Mouse (Mus musculus) gastrocnemius, postnatal 25 days (tissue): ENCODE measurements around the gene Cnn3. TPM values are rescaled to one million over a fixed set of nuclear protein-coding genes. Genes with fewer than 3 reads are reported as not detected.

Source experiments
- DNase-seq: peaks from one replicate; pipeline ENCODE4 v3.0.0; 2022
- total RNA-seq, 2 experiments: library from RNA; stranded (reverse); gene quantifications; 1 replicate in 1 of 2; 2 replicates in 1 of 2; pipeline ENCODE4 v1.2.3; 2021

The Cnn3 gene
- total RNA-seq, 2 experiments from 2014 or later: 28.0 to 29.2 TPM

DNA sequence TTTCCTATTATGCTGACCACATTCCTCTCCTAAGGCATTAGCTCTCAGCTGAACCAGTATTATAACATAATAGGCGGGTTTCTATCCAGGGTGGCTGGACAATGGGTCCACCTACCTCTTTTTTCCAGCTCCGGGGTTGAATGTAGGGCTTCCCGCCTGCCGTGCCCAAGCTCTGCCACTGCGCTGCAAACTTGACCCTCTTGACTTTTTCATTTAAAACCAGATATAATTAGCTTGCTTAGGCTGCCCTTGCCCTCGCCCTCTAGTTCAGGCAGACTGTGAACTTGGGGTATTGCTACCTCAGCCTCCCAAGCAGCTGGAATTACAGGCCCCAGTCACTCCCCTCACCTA, 8.1 kb upstream of the Cnn3 start:
- DNase-seq: no peak

DNA sequence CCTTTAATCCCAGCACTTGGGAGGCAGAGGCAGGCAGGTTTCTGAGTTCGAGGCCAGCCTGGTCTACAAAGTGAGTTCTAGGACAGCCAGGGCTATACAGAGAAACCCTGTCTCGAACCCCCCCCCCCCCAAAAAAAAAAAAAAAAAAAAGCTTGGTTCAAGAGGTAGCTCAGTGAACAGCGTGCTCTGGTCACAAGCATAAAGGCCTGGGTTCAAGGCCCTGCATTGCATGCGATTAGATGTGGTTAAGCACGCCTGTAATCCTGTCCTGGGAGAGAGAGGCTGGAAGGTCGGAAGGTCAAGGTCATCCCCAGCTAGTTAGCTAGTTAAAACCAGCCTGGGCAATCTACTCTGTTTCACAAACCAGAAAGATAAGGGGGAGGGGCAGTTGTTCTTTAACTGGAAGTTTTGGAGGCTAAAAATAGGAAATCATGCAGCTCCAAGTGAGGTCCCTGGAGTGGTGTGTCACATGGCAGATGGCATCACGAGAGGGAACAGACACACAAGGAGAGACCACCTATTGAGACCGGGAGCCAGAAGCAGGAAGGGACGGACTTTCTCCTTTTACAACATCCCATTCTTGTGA, 7.4 kb upstream of the Cnn3 start:
- DNase-seq: no peak

DNA sequence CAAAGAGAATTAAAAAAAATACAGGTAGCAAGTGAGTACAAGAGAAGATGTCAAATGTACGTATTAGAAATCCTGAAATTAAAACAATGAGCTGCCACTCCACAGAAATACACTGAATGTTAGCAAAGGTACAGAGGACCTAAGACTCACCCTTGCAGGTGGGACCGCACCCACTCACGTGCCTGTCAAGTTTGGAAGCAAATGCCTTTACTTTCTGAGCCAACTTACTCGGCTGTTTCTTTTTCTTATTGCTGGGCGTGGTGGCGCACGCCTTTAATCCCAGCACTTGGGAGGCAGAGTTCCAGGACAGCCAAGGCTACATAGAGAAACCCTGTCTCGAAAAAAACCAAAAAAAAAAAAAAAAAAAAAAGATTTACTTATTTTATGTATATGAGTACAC, 3.9 kb upstream of the Cnn3 start:
- no peak for DNase-seq

DNA sequence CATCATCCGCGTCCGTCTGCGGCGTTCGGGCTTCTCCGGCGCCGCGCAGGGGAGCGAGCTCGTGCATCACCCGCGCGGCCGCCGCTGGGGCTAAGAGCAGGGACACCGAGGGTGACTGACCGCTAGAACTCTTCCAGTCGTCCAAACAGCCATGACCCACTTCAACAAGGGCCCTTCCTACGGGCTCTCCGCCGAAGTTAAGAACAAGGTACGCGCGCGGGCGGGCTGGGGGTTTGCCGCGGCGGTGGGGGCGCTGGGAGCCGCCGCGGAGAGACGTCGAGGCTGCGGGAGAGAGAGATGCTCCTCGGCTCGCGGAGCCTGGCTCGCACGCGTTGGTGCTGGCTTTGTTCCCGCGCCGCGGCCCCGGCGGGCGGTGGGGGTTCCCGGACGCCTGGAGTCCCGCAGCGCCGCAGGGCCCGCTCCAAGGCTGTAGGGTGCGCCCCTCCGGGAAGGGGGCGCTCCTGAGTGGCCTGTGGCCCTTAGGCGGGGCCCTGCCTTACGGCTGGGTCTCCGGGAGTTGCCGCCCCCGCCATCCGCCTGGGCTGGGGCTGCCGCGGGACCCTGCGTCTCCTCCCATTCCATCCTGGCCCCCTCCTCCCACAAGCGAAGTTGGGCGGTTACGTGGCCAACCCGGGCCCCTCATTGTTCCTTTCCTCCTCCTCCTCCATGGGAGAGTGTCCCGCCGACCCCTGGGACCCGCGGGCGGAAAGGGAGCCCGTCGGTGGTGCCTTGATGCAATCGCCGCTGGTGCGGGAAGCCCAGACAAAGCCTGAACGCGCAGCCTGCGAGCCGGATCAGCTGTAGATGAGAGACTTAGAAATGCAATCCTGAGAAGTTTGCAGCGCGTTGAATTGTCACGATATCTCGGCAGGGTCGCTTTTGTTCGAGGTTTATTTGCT, 573 bp downstream of the Cnn3 start:
- DNase-seq: peak; percentile 80

DNA sequence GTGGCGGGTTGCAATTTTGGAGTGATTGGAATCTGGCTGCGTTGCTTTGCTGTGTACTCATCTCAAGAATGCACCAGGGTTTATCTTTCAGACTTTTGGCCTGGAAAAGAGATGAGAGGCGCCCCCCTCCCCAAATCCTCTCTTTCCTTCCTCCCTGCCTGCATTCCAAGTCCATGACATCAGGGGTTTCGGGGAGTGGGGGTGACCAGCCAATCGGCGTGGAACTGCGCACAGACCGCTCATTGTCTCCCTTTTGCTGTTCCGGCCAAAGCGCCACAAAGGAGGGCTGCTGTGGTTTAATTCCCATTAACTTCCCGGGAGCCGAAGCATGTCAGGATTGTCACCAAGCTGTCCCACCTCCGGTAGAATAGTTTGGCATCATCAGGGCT, 1.2 kb downstream of the Cnn3 start:
- peak; percentile 68 for DNase-seq

DNA sequence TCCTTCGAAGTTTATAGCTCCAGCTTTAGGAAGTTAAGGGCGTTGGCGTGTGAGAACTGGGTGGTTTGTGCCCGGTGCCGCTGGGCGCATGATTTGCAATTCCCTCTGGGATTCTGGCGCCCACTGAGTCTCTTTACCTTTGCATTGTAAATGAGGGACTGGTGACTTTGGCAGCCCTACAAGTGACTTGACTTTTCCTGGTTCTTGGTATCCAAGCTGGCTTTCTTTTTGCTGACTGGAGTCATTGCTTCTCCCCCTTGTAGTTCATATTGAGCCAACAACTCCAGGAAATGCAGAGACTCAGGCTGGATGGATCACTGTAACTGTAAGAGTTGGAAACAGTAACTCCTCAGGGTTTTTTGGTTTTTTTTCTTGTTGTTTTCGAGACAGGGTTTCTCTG, 1.9 kb downstream of the Cnn3 start:
- DNase-seq: no peak

DNA sequence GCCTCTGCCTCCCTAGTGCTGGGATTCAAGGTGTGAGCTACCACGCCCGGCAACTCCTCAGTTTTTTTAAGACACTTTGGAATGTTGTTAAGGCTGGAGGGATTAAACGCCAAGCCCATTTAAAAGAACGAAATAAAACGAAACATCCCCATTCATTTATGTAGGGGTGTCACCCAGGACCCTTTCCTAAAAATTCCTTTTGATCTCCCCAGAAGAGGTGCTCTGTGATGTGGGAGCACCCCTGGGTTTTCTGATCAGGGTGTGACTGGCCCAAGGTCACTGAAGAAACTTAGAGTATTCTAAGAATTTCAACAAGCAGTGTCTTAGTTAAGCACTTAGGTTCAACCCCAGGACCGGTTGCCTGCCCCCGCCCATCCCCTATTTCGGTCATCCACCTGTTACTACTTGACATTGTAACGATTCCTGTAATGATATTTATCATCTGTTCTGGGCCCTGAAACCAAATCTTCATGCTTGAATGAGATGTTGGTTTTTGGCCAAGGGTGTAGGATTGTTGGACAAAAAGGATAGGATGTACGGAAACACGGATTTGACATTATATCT, 2.5 kb downstream of the Cnn3 start:
- no peak for DNase-seq

DNA sequence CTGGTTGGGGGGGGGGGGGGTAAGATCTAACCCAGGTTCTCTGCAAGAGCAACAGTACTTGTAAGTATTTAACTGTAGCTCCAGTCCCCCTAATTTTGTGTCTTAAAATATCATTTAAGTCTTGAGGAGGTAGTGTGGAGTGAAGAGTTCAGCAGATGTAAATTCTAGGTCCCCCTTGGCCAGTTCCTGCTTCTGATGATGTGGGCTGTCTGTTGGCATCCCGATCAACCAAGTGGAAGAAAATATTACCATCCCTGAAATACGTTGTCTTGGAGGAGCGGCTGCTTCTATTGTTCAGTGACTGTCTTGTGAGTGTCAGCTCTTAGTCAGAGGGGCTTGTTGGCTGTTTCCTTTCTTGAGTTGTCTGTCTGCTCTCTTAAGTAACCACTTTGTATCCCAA, 3.2 kb downstream of the Cnn3 start:
- no peak for DNase-seq

DNA sequence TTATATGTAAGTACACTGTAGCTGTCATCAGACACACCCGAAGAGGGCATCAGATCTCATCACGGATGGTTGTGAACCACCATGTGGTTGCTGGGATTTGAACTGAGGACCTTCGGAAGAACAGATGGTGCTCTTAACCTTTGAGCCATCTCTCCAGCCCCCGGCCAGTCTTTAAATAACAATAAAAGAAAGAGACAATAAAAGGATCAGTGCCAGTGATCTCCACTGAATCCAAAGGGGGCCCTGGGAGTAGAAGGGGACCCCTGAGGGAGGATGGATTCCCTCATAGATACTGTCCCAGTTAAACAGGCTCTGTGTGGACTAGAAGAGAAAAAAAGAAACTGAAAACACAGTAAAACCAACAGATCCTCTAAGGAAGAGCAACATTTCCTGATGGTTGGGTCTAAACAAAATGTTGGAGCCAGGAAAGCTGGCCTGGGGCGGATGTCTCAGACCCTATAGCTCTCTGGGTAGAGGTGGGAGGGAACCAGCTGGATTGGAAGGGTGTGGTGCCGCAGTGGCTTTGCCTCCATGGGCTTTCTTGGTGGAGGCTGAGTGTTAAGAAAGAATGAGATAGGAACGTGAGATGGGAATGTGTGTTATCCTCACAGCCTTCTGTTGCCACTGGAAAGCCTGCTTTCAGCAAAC, 4.1 kb downstream of the Cnn3 start:
- no peak for DNase-seq

DNA sequence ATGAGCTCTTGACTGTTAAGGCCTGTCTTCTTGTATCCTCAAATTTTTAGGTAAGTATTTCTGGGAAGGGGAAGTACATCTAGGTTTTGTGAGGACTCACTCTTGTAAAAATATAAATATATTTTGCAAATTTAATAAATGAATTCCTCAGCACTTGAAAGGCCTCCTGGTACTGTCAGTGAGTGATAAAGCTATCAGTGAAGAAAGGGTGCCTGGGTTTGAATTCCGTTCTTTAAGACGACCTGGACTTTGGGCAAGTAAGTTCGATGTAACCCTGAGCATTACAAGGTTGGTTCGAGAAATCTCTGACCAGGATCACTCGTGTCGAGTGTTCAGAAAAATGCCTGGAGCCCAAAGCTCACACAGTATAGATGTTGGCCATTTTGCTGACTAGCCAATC, 7.1 kb downstream of the Cnn3 start:
- DNase-seq: no peak

DNA sequence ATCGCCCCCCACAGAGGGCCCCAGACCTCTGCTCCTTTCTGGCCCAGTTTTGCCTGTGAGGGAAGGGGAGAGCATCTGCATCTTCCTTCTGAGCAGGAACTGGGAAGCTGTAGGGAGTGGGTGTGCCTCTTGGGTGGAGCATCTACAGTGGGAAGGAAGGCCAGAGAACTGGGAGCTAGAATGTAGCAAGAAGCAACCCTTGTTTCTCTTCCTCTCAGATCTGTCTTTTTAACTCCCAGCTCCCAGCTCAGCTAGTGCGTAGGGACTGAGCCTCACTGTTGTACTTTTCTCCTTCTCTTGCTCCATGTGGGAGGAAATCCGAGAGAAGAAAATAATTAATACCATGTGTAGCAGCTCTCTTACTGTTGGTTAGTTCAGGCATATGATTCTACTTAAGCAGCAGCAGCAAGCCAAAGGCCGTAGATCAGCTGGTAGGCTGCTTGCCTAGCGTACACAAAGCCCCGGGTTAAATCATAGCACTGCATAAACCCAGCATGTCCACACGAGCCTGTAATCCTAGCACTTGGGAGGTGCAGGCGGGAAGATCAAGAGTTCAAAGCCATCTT, 7.8 kb downstream of the Cnn3 start:
- peak; percentile 22 for DNase-seq

DNA sequence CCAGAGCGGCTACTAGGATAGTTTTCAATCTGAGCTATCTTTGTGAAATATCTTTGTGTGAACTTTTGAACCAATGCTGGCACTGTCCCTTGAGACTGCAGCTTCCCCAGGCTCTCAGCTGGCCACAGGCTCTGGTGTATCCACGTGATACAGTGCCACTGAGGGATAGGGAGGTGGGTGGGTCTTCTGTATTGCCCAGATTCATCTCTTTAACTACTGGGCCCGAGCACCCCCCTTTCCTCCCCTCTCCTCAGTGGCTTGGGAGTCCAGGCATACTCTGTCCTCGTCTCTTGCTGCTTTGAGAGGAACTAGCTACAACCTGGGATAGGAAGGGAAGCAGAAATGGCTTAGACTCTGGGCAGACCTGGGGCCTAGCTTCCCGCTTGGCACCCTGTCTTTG, 9.0 kb downstream of the Cnn3 start:
- DNase-seq: no peak

DNA sequence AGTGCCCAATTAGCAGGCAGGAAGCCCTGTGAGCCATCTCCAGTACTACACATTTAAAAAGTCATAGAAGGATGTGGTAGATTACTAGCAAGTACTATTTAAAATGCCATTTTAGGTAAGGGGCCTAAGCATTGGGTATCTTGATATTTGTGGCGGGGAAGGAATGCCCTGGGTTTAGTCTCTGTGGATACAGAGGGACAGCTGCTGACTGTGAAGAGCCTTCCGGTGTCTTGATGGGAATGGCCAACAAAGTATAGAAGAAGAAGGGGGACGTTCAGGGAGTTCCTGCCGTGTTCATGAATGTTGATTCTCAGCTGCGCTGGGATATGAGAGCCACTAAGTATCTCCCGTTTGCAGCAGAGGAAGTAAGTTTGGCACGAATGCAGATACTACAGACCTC, 10.8 kb downstream of the Cnn3 start:
- no peak for DNase-seq

DNA sequence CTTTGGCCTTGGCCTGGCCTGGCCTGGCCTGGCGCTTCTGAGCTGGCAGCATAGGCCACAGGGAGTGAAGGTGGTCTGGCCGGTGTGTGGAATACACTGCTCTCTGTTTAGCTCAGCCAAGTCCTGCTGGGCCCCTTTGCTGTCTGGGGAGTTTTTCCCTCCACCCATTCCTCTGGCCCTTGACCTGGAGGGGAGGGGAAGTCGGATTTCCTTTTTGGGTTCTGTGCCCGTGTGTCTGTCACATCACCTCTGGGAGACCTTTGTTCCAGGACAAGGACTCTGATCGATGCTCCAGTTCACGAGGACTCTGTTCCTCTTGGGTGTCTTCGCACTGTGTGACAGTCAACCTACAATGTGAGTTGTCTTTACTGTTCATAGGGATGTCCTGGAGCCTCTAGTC, 11.7 kb downstream of the Cnn3 start:
- no peak for DNase-seq

DNA sequence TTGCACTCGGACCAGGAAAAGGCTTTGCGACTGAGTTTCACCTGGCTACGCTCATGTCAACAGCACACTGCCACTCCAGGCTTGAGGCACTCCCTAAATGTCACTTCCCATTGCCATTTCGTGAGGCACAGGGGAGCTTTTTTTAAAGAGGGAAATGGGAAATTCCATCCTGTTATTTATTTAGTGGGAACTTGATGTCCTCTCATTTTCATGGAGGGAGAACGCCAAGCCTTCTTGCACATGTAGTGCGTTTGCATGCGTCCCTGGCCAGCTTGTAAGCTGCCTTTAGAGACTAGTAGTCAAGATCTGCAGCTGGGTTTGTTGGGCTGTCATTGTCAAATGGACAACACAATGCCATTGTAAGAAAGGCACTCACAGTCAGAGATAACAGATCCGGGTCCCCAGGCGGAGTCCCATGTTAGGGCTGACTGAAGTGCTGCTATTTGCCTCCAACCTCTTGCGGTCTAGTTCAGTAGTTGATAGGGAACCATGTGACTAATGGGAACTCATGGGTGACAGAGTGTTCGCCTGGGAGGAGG, 13.4 kb downstream of the Cnn3 start:
- DNase-seq: no peak

DNA sequence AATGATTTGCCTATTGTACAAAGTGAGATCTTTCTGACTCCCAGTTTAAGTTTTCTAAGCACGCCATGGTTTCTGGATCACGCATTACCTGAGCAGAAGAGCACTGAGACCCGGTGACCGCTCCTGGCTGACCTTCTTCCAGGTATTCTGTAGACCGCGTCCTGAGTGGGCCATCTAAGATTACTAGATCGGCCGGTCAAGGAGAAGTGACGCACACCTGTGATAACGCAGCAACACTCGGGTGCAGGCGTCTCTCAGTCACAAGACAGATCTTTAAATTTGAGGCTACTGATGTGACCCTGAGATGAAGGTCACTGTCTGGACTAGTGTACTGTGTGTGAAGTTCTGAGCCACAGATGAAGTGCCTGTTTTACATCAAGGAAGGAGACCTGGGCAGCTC, 15.2 kb downstream of the Cnn3 start:
- no peak for DNase-seq

DNA sequence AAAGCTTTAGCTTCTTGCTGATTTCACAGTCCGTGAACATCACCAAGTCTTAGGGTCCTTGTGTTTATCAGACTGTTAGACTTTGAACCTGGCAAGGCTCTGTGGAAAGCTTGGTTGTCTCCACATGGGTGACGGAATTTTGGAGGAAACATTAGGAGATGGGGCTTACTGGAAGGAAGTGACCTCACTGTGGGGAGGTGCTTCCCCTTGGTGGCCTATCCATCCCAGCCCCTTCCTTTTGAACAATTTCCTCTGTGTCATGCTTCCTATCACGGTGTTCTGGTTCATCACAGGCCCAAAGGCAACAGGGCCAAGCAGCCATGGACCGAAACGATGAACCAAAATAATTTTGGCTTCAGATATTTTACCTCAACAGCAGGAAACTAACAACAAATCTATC, 16.0 kb downstream of the Cnn3 start:
- DNase-seq: no peak

DNA sequence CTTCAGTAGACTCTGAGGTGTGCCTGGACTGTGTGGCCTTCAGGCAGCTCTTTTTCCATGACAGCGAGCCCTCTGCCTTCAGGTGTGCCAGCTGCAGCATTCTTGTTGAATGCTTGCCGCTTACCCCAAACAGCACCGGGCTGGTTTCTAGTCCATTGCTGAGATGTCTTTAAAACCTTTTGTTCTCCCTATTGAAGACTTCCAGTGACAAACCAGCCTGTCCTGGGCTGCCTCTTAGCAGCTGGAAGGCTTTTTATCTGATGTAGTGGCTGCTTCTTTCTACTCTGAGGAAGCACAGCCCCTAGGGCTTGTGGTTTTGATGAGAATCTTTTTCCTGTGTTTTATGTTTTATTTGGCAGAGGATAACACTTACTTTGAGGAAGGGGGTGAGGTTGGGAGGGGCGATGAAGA, 17.6 kb downstream of the Cnn3 start:
- no peak for DNase-seq

DNA sequence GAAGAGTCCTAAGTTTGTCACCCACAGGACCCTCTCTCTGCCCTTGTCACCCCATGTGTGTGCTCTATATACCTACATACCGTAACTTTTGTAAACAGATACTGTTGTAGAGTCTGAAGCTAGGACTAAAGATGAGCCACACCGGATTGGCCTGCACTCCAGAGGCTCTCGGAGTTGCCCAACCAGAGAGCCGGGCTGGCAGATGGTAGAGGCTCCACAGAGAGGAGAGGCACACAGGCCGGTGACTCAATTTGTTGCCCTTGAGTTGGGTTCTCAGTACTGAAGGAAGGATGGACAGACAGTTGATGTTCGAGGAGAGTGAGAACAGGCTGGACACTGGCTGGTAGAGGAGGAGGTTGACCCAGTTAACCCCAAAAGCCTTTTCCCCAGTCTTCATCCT, 18.1 kb downstream of the Cnn3 start:
- no peak for DNase-seq

DNA sequence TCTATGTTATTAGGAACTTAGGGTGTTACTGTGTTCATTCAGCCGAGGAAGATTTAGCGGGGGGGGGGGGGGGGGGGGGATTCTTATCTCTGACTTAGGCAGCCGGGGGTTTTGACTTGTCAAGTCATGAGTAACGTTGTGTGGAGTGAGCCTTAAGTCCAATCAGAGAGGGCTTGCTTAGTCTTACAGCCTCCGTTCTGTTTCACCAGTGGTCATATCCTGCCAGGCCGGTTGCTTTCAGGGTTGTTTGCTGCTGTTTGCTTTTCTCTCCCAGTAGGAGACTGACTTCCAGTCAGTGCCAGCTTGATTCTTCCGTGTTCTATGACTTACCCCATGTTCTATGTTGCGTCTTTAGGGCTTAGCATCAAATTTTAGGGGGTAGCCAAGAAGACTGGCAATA, 20.2 kb downstream of the Cnn3 start:
- no peak for DNase-seq

DNA sequence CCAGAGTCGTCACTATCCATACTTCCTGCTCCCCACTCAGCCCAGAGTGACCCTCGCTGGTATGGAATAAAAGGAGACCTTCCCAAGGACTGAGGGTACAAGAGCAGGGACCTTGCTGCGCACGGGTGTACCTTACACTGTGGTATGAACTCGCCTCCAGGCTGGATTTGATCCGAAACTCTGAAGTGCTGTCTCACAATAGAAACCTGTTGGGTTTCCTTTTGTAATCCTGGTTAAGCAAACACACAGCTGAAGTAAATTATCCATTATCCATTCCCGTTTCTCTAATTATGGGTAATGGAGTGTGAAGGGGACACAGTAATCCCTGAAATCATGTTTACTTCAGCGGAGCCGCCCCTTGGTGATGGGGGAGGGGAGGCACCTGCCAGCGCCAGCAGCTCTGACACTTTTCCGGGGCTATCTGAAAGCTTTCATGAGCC, 21.8 kb downstream of the Cnn3 start:
- DNase-seq: no peak

DNA sequence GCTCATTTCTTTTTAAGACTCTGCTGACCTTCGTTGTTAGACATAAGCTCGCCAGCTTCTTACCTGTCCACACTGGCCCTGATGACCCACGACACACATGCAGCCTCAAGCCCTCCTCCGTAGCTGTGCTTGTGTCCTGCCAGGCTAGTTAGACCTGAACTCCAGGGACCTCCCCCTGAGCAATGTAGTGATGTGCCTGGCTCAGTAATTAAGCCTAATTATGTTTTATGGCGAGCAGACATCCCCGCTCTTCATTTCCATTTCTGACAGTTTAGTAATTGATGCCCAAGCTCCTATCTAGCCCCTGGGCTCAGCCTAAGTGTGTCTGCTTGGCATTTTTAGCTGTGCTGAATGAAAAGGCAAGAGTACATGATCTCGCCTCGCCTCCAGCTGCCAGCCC, 22.3 kb downstream of the Cnn3 start:
- no peak for DNase-seq

DNA sequence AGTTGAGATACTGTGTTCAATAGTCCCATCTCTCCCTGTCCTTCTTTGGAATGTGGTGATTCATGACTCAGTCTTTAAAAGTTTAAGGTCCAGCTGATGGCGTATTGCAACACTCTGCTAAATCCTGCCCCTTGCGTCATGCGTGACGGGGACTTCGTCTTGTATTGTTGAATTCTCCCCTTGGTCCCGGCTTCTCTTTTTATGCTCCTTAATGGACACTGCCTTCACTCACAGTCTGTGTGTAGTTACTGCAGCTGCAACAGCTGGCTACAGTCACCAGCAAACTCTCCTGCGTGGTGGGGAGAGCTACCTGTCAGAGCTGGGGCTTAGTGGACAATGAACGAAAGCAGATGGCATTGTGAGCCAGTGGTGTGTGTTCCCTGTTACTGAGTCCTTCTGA, 23.2 kb downstream of the Cnn3 start:
- DNase-seq: no peak
